Mouse (Mus musculus): ENCODE measurements around the gene Ccdc80.

The Ccdc80 gene

DNA sequence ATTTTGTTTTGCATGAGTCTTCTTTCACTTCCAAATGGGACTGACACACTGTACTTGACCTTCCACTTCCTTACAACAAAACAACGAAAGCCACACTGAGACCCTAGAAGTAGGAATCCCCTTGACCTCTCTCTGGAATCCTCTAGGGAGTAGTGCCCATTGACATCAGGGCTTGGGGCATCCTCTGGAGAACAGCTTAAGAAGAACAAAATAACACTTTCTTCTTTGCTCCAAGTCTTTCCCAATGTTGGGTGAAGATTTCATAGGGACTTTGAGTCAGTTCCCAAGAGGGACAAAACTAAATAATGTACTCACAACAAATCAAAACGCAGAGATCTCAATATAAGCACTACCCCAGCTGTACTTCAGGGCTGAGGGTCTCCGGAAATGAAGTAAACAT lies 25.6 kb downstream of the Ccdc80 start:
- DNase-seq: no peak

GRCm38 (mm10) chr16:45120844-45121425 lies 27.7 kb downstream of the Ccdc80 start:
- peak; percentile 64 for DNase-seq

DNA sequence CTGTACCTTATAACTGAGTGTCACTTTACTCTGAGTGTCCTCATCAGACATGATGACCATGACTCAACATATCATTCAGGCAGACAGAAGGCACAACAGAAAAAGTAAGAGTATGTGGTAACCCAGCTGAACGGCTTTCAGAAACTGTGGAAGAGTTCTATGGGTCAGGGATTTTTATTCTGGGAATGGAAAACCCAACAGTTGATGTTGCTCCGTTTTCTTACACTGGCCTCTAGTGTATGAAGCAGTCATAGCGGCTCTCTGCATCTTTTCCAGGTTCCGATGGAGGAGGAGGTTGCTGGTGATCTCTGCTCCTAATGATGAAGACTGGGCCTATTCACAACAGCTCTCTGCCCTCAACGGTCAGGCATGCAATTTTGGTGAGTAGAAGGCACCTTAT lies 29.4 kb downstream of the Ccdc80 start:
- no peak for DNase-seq

DNA sequence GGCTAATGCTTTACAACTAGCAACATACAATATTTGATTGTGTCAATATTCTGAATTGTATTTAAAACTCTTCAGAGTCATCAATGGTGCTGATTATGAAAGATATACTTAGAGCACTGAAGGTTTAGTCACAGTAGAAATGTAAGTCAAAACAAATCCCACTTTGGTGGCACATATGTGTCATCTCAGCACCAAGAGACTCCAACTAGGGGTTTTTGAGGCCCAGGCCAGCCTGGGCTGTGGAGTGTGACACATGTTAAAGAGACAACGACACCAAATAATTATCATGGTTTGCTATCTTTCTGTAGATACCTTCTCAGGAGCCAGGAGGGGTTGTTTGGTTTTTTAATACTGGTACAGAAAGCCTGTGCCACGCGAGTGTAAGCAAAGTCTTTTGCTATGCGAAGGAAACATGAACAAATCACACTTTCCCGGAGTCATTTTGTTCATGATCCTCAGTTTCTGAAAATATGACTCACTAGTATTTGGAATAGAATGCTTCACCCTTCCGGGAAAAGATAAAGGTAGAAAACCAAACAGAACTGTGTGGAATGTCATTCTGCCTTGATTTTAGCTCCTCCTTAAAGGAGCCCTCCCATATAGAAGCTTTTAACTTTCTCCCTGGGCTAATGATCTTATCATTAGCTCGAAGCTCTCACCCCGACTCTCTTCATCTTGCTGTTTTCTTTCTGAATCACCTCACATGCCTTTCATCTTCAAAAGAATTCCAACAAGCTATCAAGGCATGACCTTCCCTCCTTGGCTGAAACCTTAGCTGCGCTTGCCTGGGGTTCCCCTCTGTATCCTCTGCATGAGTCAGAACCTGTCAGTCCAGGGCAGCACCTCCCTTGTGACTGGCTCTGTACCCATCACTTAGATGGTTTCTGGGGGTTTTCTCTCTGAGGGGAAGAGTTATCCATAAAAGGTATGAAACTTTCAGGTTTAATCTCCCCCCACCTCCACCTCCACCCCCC lies 31.3 kb downstream of the Ccdc80 start:
- DNase-seq: no peak

DNA sequence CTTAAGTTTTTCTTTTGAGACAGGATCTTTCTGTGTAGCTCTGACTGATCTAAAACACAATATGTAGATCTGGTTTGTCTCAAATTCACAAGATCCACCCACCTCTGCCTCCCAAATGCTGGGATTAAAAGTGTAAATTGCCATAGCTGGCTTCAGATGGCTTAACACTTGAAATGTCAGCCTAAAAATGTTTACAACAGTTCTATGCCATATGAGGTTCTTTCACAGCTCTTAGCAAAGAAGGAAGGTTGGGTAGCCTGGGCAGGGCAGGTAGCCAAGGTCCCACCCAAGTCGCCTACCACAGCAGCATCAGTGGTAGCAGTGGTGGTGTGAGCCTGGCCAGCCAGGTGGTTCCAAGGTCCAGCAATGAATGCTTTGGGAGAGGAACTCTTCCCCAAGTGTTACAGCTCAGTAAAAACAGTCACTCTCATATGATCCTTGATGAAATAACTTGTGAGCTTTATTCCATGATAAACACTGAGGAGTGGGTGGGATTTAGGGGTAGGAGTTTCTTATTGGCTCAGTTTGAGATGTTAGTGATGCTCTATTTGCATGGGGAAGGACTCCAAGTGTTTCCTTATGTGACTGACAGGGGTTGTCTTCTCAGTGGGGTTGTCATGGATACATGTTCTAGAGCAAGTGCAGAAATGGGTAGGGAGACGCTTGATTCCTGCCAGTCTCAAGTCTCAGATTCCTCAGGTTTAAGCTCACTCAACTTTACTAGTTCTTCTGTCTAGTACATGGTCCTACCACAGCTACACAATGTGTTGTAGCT lies 34.9 kb downstream of the Ccdc80 start:
- DNase-seq: no peak

DNA sequence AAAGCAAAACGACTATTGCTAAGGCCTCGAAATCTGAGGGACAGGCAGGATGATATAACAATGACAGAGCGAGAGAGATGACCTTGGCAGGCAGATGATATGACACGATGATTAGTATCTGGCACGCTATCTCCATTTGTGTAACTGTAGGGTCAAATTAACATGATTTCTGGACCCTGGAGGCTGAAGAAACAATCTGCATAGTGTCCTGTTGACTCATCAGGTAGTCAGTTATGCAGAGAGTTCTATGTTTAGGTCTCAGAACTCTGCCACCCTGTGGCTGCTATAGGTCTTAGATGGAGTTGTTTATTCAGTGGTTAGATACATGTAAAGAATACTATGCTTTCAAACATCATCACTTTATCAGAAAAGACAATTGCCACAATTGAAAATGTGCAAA lies 48.5 kb downstream of the Ccdc80 start:
- DNase-seq: no peak

- DNase-seq: no peak
These were observed 49.4 kb downstream of the Ccdc80 start for GRCm38 (mm10) chr16:45142565-45142964.

DNA sequence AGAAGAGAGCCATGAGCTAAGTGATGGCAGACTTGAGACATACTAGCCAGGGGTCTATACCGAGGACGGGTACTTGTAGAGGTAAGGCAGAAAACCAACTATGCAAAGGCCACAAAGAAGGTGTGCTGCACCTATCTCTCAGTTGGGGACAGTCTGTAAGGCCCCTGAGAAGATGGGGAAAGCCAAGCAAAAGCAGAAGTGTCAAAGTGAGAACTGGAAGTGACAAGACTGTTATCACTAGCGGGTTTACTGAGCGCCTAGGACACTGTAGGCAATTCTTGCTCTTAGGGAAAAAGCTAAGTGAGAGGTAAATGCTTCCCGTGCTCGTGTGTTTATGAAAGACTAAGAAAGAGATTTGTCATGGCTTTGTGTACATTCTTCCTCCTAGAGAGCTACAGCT lies 51.9 kb downstream of the Ccdc80 start:
- DNase-seq: no peak

DNA sequence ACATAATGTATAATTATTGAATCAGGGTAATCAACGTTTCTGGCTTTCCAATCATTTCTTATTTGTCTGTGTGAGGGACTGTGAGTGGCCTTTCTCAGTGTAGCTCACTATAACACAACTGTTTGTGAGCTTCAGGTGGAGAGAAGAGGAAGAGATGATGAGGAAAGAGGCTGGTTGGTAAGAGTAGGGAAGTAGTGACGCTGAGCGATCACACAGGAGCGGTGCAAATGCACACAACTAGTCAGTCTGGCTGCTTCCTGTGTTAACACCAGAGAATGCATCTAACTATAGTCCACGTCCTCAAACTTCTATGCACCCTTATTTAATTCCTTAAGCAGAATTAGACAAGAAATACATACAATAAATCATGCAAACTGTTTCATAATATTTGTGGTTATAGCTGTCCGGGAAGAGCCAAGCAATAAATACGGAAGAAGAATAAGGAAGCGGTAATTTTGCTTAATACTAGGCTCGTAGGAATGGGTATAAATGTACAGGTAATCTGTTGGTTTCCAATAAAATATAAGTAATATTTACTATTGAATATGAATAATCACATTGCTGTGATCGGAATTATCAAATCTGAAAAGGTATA lies 55.4 kb downstream of the Ccdc80 start:
- DNase-seq: no peak

- DNase-seq: peak; percentile 22
These were observed 61.6 kb downstream of the Ccdc80 start for GRCm38 (mm10) chr16:45154741-45155250.

DNA sequence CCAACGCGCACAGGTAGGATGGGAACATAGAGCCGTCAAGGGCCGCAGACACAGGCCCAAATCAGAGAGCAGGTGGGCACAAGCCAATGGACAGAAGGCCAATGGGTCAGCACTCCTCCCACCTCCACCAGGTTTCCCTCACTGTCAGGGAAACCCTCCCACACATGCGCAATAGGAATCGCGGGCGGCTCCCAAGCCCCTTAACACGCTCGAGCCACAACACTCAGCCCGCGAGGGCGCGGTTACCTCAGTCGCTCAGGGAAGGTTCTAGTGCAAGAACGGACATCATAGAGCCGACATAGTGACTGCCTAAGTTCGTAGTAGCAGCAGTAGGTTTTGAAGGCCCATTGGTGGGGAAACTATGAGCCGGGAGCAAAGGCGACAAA lies 64.9 kb downstream of the Ccdc80 start:
- DNase-seq: peak; percentile 76

DNA sequence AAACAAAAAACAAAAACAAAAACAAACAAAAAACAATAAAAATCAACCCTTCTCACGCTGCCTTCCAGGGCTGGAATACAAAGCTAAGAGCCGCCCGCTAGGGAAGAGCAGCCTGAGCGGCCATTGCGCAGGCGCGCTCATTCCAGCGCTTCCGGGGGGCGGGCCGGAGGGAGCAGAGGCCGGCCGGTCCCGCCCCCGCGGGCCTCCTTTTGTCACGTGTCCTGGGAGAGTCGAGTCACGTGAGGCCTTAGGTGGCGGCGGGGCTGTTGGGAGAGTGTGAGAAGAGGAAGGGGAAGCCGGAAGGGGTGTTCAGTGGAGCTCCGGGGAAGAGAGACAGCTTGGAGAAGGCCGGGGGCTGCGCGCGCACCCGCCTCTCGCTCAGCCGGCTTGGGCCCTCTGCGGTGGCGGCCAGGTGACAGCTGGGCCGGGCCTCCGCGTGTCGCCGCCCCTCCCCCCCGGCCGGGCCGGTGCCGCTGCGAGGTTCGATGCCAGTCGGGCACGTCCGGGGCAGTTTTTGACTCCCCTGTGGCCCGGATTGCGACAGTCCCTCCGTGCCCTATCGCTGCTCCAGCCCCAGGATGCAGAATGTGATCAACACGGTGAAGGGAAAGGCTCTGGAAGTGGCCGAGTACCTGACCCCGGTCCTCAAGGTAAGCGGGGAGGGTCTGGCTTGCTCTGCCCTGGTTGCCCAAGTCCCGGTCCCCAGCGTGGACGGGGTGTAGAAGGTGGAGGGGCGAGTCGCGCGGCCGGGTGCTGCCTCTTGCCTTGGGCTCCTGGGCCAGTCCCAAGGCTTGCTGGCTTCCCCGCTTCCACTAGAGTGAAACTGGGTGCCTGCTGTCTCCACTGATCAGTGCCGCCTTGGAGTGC lies 65.6 kb downstream of the Ccdc80 start, which contains the start of the genes Slc35a5 and Atg3:
TSS of gene Slc35a5 (minus strand) at position 185 of the 867 bp plus-strand sequence.
TSS of gene Atg3 (plus strand) at position 264 of the 867 bp plus-strand sequence.
- peak; percentile 95 for DNase-seq

DNA sequence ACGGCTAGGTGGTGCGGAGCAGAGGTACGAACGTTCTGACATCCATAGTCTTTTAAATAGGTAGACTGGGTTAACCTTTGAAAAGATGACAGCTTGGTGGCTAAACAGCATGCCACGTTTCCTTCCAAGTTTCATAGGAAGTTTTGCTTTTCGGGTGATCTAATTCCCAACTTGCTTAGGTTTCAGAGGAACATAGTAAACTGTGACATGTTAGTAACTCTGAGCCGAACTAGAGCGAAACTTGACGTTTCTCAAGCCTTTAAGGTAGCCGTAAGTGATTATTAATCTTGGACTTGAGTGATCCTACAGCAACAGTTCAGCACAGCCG lies 66.2 kb downstream of the Ccdc80 start:
- DNase-seq: no peak
